Mouse (Mus musculus): ENCODE results near the gene Sdk2. TPM values are rescaled to one million over a fixed set of nuclear protein-coding genes. Genes with fewer than 3 reads are reported as not detected.
A peak's percentile ranks its signal among the peaks of the same experiment; 100 is the strongest.

The Sdk2 gene
- total and polyA plus RNA-seq, 2 experiments from 2014 or later = 3.0 to 30.4 TPM

DNA sequence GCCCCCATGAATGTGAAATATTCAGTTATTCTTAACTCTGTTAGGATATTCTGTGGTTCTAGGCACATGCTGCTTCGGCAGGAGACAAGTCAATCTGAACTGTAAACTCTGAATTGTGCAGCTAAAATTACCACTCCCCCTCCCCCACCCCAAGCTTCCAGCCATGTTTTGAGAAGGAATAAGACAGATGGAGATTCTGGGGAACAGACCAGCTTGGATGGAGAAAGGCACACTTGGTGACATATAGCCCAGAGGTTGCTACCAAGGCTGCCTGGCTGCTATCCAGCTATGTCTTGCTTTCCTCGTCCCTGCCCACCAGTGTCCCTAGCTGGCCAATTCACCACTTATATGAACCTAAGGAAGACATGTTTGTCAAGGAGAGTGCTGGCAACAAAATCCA lies 284.8 kb downstream of the Sdk2 start:
- H3K4me1 ChIP-seq (ENCODE audit: insufficient read depth, low read length) = peaks cover 24% of the 10 kb centered on the region; the same call in 1 of the 2 replicates
- no peak overlapping the region for H3K4me3 ChIP-seq (ENCODE audit: low read length)
- 18% methylated on average over 2 of the region's 2 CpGs for WGBS
- H3K27me3 ChIP-seq (ENCODE audit: insufficient read depth, low read length) = no peaks in the 10 kb centered on the region
- no peaks in the 10 kb centered on the region for H3K9me3 ChIP-seq (ENCODE audit: low read length)
- DNase-seq (ENCODE audit: low spot score) = peak; percentile 57
- H3K4me2 ChIP-seq (ENCODE audit: low read depth, low read length) = no peak overlapping the region
- peak overlapping the region; percentile 12; the same call in 1 of the 2 replicates for H3K27ac ChIP-seq
- no peak for ATAC-seq
- H3K36me3 ChIP-seq (ENCODE audit: insufficient read depth, low read length) = no peaks in the 10 kb centered on the region
- no peak overlapping the region for H3K9ac ChIP-seq (replicated peaks; ENCODE audit: low read length)
- no peak for TF ChIP-seq CTCF (IDR thresholded peaks at IDR 0.05; ENCODE audit: low read depth)

DNA sequence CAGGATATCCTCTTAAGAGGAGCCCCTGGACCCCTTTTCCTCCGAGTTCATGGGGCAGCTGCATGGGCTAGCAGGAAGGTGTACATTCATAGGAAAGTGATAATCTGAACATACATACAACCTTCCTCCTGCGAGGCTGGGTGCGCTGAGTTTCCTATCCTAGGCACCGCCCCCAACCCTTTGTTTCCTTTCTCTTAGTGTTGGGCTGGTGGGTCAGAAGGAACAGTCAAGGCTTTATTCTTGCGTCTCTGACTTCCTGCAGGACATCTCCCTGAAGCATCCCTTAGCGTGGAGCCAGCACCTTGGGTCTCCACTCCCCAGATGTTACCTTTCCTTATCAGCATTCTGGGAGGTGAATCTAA lies 287.2 kb downstream of the Sdk2 start:
- no peak for DNase-seq (ENCODE audit: low spot score)
- Histone ChIP-seq H3K9me3 (ENCODE audit: low read length) (no peaks in the 10 kb centered on the region), H3K9ac (replicated peaks; ENCODE audit: low read length) (no peak overlapping the region), H3K36me3 (ENCODE audit: insufficient read depth, low read length) (no peaks in the 10 kb centered on the region), H3K4me3 (ENCODE audit: low read length) (no peak overlapping the region), H3K27me3 (ENCODE audit: insufficient read depth, low read length) (no peaks in the 10 kb centered on the region), H3K4me2 (ENCODE audit: low read depth, low read length) (no peak overlapping the region), H3K4me1 (ENCODE audit: insufficient read depth, low read length) (peaks cover 4% of the 10 kb centered on the region; the same call in 1 of the 2 replicates), H3K27ac (no peak overlapping the region)
- no peak for TF ChIP-seq CTCF (IDR thresholded peaks at IDR 0.05; ENCODE audit: low read depth)
- WGBS = 31% methylated on average over 6 of the region's 6 CpGs
- ATAC-seq = no peak

GRCm38 (mm10) chr11:113778733-113779679 lies 287.8 kb downstream of the Sdk2 start:
- Histone ChIP-seq H3K9ac (replicated peaks; ENCODE audit: low read length) (no peak overlapping the region), H3K4me3 (ENCODE audit: low read length) (no peak overlapping the region), H3K9me3 (ENCODE audit: low read length) (no peaks in the 10 kb centered on the region), H3K4me2 (ENCODE audit: low read depth, low read length) (no peak overlapping the region), H3K27me3 (ENCODE audit: insufficient read depth, low read length) (no peaks in the 10 kb centered on the region), H3K27ac (no peak overlapping the region), H3K4me1 (ENCODE audit: insufficient read depth, low read length) (no peaks in the 10 kb centered on the region; the same call in 1 of the 2 replicates), H3K36me3 (ENCODE audit: insufficient read depth, low read length) (no peaks in the 10 kb centered on the region)
- ATAC-seq (peak; percentile 47; the same call in 1 of the 2 replicates), DNase-seq (ENCODE audit: low spot score) (no peak)
- no peak for TF ChIP-seq CTCF (IDR thresholded peaks at IDR 0.05; ENCODE audit: low read depth)
- WGBS = 20% methylated on average over 20 of the region's 20 CpGs

DNA sequence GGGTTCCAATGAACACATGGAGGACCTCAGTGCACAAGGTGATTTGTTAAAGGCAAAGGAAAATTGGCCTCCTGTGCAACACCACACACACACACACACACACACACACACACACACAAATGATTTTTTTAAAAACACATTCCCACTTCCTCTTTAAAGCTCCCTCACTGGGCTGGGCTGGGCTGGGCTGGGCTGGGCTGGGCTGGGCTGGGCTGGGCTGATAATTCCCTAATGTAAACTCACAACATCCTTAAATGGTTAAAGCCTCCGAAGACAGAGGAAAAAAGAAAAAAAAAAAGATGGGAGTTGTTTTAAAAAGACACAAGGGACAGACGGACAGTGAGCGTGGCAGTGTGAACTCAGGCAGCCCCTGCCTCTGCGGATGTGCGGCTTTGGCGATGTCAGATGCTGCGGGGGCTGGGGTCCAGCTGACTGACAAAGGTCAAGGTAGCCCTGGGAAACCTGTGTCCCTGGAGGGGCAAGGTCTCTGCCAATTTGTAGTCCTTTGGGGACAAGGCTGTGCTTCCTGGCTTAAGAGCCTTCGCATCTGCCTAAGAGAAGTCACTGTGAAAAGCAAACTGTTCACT lies 288.9 kb downstream of the Sdk2 start:
- no peak overlapping the region for H3K27ac ChIP-seq
- WGBS = 60% methylated on average over 8 of the region's 8 CpGs
- no peaks in the 10 kb centered on the region; the same call in 1 of the 2 replicates for H3K4me1 ChIP-seq (ENCODE audit: insufficient read depth, low read length)
- no peaks in the 10 kb centered on the region for H3K27me3 ChIP-seq (ENCODE audit: insufficient read depth, low read length)
- H3K4me2 ChIP-seq (ENCODE audit: low read depth, low read length) = no peak overlapping the region
- H3K9ac ChIP-seq (replicated peaks; ENCODE audit: low read length) = no peak overlapping the region
- H3K36me3 ChIP-seq (ENCODE audit: insufficient read depth, low read length) = no peaks in the 10 kb centered on the region
- no peak overlapping the region for H3K4me3 ChIP-seq (ENCODE audit: low read length)
- no peak for TF ChIP-seq CTCF (IDR thresholded peaks at IDR 0.05; ENCODE audit: low read depth)
- ATAC-seq = no peak
- no peaks in the 10 kb centered on the region for H3K9me3 ChIP-seq (ENCODE audit: low read length)
- DNase-seq (ENCODE audit: low spot score) = no peak

GRCm38 (mm10) chr11:113776851-113777511 lies 289.9 kb downstream of the Sdk2 start:
- Histone ChIP-seq H3K4me1 (ENCODE audit: insufficient read depth, low read length) (no peaks in the 10 kb centered on the region; the same call in 1 of the 2 replicates), H3K9ac (replicated peaks; ENCODE audit: low read length) (no peak overlapping the region), H3K4me2 (ENCODE audit: low read depth, low read length) (no peak overlapping the region), H3K27ac (no peak overlapping the region), H3K9me3 (ENCODE audit: low read length) (no peaks in the 10 kb centered on the region), H3K27me3 (ENCODE audit: insufficient read depth, low read length) (no peaks in the 10 kb centered on the region), H3K4me3 (ENCODE audit: low read length) (no peak overlapping the region), H3K36me3 (ENCODE audit: insufficient read depth, low read length) (no peaks in the 10 kb centered on the region)
- TF ChIP-seq CTCF (IDR thresholded peaks at IDR 0.05; ENCODE audit: low read depth) = no peak
- 69% methylated on average over 14 of the region's 14 CpGs for WGBS
- no peak for DNase-seq (ENCODE audit: low spot score)
- ATAC-seq = no peak

GRCm38 (mm10) chr11:113774773-113775172 lies 292.1 kb downstream of the Sdk2 start:
- Histone ChIP-seq H3K36me3 (ENCODE audit: insufficient read depth, low read length) (no peaks in the 10 kb centered on the region), H3K9ac (replicated peaks; ENCODE audit: low read length) (no peak overlapping the region), H3K4me1 (ENCODE audit: insufficient read depth, low read length) (no peaks in the 10 kb centered on the region; the same call in 1 of the 2 replicates), H3K27ac (no peak overlapping the region), H3K27me3 (ENCODE audit: insufficient read depth, low read length) (no peaks in the 10 kb centered on the region), H3K4me2 (ENCODE audit: low read depth, low read length) (no peak overlapping the region), H3K4me3 (ENCODE audit: low read length) (no peak overlapping the region), H3K9me3 (ENCODE audit: low read length) (no peaks in the 10 kb centered on the region)
- ATAC-seq (no peak), DNase-seq (ENCODE audit: low spot score) (no peak)
- WGBS = 81% methylated on average over 3 of the region's 3 CpGs
- no peak for TF ChIP-seq CTCF (IDR thresholded peaks at IDR 0.05; ENCODE audit: low read depth)

Data from hindbrain, postnatal 0 days (tissue).